Mouse (Mus musculus) adrenal gland, postnatal 36 days (tissue): Measurements from ENCODE around the gene Gm44502. TPM values are rescaled to one million over a fixed set of nuclear protein-coding genes. Genes with fewer than 3 reads are reported as not detected.
"Not testable (repeated sequence)": the region's sequence is repeated elsewhere in the genome, so short reads cannot be mapped to it uniquely, and the experiment has no call there.

Experiments
- DNase-seq, 2 experiments: peaks; one replicate each; pipeline ENCODE4 v3.0.0; 2021; ENCODE audit warnings: mixed read lengths in 1 of 2
- total RNA-seq, 2 experiments: library from RNA; stranded (reverse); gene quantifications; 2 replicates each; pipeline ENCODE4 v1.2.3; 2021

Gm44502 gene
- total RNA-seq, 2 experiments from 2014 or later, result 1.4 TPM; not detected in 1

- DNase-seq, result no peak
Observed at GRCm38 (mm10) chr15:89453865-89454478, 24.5 kb upstream of the Gm44502 start, which contains the start of gene Mapk8ip2. Gene Mapk8ip2 (plus strand): TSS chr15:89453913.

DNA sequence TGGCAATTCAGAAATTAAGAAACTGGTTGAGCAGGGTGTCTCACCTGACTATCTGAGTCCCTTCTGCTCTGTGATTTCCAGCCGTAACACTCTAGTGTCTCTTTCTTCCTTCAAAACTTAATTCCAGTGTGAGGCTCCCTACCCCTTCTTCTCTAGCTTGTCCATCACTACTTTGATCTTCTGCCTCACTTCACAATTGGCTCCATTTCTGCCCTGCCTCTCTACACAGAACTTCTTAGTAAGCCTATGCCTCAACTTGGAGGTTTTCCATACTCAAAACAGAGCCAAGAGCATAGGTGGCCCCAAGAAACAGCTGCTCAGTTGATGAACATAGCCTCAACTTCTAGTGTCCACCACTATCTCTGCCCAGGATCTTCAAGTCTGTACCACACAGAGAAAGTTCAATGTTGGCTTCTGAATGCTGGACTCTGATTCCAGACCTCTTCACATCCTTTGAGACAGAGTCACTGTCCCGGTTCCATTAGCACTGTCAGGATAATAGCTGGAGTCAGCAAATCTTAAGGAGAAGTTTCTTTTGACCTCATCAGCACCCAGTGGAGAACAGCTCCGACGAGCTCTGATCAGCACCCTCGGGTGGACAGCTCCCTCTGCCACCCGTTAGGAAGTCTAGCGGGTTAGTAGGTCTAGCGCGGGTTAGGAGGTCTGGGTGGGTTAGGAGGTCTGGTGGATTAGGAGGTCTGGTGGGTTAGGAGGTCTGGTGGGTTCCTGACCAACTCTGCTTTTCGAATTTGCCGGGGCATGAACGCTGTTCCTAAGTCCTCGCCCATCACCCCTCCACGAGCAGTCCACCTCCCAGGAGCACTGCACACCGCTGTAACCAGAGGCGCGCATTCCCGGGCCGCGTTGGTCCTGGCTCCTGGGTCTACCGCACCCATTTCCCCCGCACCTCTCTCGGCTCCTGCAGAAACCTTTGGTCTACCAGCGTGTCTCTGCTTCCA, 23.7 kb upstream of the Gm44502 start:
- DNase-seq, result peak; percentile 79 to 85

DNA sequence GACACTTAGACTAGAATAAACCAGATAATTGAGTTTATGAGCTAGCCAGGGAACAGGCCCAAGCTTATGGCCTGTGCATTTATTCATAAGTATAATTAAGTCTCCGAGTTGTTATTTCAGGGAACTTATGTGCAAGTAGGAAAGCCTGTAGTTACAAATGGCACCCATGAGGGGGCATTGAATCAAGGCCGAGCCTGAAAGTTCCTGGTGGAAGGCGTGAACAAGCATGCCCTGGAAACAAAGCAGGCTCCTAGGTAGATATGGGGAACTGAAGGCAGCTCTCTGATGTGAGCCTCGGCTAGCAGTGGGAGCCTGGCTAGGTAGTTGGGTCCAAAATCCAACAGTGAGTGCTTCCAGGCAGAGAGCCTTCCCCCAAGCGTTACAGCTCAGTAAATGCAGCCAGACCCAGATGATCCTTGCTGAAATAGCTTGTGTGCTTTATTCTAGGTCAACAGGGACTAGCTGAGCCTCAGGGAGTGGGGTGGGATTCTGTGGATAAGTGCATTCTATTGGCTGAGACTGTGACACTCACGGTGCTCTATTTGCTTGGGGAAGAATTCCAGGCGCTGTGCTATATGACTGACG, 13.1 kb upstream of the Gm44502 start:
- DNase-seq, result no peak

- no peak for DNase-seq
Observed at GRCm38 (mm10) chr15:89435878-89436277, 6.4 kb upstream of the Gm44502 start.

- no peak for DNase-seq
Observed at GRCm38 (mm10) chr15:89434136-89434535, 4.6 kb upstream of the Gm44502 start.

GRCm38 (mm10) chr15:89432946-89433345, 3.5 kb upstream of the Gm44502 start:
- DNase-seq, result no peak

GRCm38 (mm10) chr15:89431806-89432205, 2.3 kb upstream of the Gm44502 start:
- DNase-seq, result no peak

GRCm38 (mm10) chr15:89431271-89431670, 1.8 kb upstream of the Gm44502 start:
- no peak for DNase-seq

DNA sequence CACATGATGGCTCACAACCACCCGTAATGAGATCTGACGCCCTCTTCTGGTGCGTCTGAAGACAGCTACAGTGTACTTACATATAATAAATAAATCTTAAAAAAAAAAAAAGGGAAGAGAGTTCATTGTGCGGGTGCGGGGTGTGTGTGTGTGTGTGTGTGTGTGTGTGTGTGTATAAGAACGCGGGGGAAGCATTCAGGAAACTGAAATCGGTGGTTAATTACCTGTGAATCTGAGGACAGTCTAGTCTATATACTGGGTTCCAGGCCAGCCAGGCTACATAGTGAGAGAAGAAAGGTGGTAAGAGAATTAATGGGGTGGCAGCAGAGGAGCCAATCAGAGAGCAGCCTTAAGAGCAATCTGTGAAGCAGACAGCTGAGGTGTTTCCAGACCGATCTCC, 1.3 kb upstream of the Gm44502 start:
- DNase-seq, result not testable (repeated sequence)

DNA sequence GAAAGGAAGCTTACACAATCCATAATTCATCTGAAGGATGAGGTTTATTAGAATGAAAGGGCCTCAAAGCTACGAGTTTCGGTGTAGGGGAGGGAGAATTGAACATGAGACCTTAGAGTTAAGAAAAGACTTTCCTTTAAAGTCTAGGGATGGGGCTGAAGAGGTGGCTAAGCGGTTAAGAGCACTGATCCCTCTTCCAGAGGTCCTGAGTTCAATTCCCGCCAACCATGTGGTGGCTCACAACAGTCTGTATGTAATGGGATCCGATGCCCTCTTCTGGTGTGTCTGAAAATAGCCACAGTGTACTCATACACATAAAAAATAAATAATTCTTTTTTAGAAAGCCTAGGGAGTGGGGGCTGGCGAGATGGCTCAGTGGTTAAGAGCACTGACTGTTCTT, 845 bp upstream of the Gm44502 start:
- DNase-seq, result no peak

DNA sequence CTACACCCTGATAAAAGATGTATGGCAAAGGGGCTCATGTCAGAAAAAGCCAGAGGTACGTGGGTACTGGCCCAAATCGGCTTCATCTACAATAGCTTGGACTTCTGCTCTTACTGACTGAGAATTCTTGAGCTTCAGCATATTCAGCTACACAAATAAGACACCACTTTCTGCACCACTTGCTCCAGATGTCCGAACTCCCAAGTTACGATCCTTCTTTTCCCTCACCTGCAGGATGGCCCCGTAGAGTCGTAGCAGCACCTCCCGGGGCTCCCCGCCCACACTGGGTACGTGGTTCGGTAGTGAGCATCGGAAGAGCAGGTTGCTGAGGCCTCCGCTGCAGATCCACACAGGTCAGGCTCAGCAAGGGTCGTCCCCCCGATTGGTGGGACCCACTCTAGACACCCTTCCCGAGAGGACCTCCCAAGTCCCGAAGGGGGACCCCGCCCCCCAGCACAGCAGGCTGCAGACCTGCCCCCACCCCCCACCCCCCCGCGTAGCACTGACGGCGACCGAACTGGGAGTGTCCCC, 610 bp downstream of the Gm44502 start:
- DNase-seq, result no peak

GRCm38 (mm10) chr15:89428136-89428790, 1.2 kb downstream of the Gm44502 start:
- no peak for DNase-seq

- DNase-seq, result no peak
Observed at GRCm38 (mm10) chr15:89426716-89427115, 2.8 kb downstream of the Gm44502 start.

- DNase-seq, result peak in 1 of 2 experiments; percentile 48
Observed at GRCm38 (mm10) chr15:89425711-89426121, 3.8 kb downstream of the Gm44502 start, which contains the start of gene Cpt1b. Gene Cpt1b (minus strand): TSS chr15:89425863.

- DNase-seq, result no peak
Observed at GRCm38 (mm10) chr15:89424621-89425020, 4.9 kb downstream of the Gm44502 start.

DNA sequence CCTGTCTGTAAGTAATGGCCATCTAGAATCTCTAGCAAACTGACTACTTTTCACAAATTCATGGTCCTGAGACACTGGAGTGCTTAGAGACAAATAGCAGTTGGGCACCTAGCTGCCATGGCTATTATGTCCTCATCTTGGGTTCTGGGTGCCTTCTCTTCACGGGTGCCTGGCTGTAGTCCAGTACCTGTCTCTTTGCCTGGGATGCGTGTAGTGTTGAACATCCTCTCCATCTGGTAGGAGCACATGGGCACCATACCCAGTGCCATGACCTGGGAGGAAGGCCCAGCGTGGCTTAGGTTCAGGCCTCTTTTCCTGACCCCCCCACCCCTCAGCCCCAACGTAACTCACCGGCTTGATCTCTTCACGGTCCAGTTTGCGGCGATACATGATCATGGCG, 7.6 kb downstream of the Gm44502 start:
- DNase-seq, result no peak

DNA sequence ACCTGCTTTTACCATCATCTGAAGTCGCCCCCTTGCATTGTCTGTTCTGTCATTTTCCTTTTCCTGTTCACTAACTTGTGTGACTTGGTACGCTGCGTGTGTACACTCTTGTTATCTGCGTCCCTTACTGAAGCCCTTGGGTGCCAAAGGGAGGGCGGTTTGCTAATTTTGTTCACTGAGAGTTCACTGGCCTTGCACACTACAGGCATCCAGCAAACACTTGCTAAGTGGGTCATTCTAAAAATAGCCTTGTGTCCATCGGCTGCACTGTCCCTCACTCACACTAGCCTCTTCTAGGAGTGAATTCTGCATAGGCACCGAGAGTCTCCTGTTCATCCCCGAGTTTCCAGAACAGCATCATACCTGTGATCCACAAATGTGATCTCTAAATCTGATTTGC, 14.2 kb downstream of the Gm44502 start:
- no peak for DNase-seq

- no peak for DNase-seq
Observed at GRCm38 (mm10) chr15:89410118-89410517, 19.4 kb downstream of the Gm44502 start, which contains the start of gene Syce3. Gene Syce3 (minus strand): TSS chr15:89410503.

DNA sequence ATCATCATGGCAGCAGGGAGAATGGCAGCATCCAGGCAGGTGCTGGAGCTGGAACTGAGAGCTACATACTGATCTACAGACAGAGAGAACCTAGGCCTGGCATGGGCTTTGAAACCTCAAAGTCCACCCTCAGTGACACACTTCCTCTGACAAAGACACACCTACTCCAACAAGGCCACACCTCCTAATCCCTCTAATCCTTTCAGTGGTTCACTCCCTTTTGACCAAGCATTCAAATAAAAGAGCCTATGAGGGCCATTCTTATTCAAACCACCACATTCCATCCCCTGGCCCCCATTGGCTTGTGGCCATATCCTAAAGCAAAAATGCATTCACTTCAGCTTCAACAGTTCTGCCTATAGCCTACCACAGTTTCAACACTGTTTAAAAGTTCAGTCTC, 22.8 kb downstream of the Gm44502 start:
- no peak for DNase-seq

- DNase-seq, result no peak
Observed at GRCm38 (mm10) chr15:89404831-89405623, 24.5 kb downstream of the Gm44502 start.

DNA sequence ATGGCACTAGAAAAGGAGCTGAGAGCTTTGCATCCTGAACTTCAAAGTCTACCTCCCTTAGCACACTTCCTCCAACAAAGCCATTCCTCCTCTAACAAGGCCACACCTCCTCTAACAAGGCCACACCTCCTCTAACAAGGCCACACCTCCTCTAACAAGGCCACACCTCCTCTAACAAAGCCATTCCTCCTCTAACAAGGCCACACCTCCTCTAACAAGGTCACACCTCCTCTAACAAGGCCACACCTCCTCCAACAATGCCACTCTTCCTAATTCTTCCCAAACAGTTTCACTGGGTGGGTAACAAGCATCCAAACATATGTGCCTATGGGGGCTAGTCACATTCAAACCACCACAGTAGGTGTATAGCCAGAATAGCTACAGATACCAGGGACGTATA, 27.0 kb downstream of the Gm44502 start:
- no peak for DNase-seq
